Mouse (Mus musculus): ENCODE measurements around the gene Map4k5.

The Map4k5 gene

GRCm38 (mm10) chr12:69788380-69788779, 104.6 kb downstream of the Map4k5 start:
- DNase-seq (ENCODE audit: low read depth, low spot score) = no peak

GRCm38 (mm10) chr12:69785471-69785870, 107.5 kb downstream of the Map4k5 start:
- no peak for DNase-seq (ENCODE audit: low read depth, low spot score)

- no peak for DNase-seq (ENCODE audit: low read depth, low spot score)
Observed at GRCm38 (mm10) chr12:69783247-69784025, 109.6 kb downstream of the Map4k5 start.

GRCm38 (mm10) chr12:69781935-69782650, 110.9 kb downstream of the Map4k5 start:
- DNase-seq (ENCODE audit: low read depth, low spot score) = no peak

GRCm38 (mm10) chr12:69781480-69781879, 111.5 kb downstream of the Map4k5 start:
- DNase-seq (ENCODE audit: low read depth, low spot score) = no peak

GRCm38 (mm10) chr12:69777957-69778356, 115.0 kb downstream of the Map4k5 start:
- no peak for DNase-seq (ENCODE audit: low read depth, low spot score)

- DNase-seq (ENCODE audit: low read depth, low spot score) = no peak
Observed at GRCm38 (mm10) chr12:69777341-69777730, 115.7 kb downstream of the Map4k5 start.

- DNase-seq (ENCODE audit: low read depth, low spot score) = no peak
Observed at GRCm38 (mm10) chr12:69776607-69777340, 116.2 kb downstream of the Map4k5 start.

- DNase-seq (ENCODE audit: low read depth, low spot score) = no peak
Observed at GRCm38 (mm10) chr12:69768841-69769240, 124.2 kb downstream of the Map4k5 start.

- DNase-seq (ENCODE audit: low read depth, low spot score) = no peak
Observed at GRCm38 (mm10) chr12:69767476-69768258, 125.3 kb downstream of the Map4k5 start.

GRCm38 (mm10) chr12:69766185-69766904, 126.7 kb downstream of the Map4k5 start:
- no peak for DNase-seq (ENCODE audit: low read depth, low spot score)

- DNase-seq (ENCODE audit: low read depth, low spot score) = no peak
Observed at GRCm38 (mm10) chr12:69765543-69765942, 127.5 kb downstream of the Map4k5 start.

GRCm38 (mm10) chr12:69761603-69762002, 131.4 kb downstream of the Map4k5 start:
- DNase-seq (ENCODE audit: low read depth, low spot score) = no peak

- no peak for DNase-seq (ENCODE audit: low read depth, low spot score)
Observed at GRCm38 (mm10) chr12:69760743-69761406, 132.1 kb downstream of the Map4k5 start.

GRCm38 (mm10) chr12:69760014-69760413, 133.0 kb downstream of the Map4k5 start:
- no peak for DNase-seq (ENCODE audit: low read depth, low spot score)

- DNase-seq (ENCODE audit: low read depth, low spot score) = no peak
Observed at GRCm38 (mm10) chr12:69759267-69759885, 133.6 kb downstream of the Map4k5 start.

- DNase-seq (ENCODE audit: low read depth, low spot score) = no peak
Observed at GRCm38 (mm10) chr12:69758221-69759185, 134.5 kb downstream of the Map4k5 start.

GRCm38 (mm10) chr12:69757418-69758141, 135.4 kb downstream of the Map4k5 start:
- DNase-seq (ENCODE audit: low read depth, low spot score) = no peak

All from brain, embryonic 18.5 days (tissue).